Mouse (Mus musculus) splenic B cell, adult 2 months (primary cell): Measurements from ENCODE around the gene Osbp.

Experiments used
- DNase-seq: peaks from one replicate; pipeline ENCODE4 v3.0.0-alpha.2; 2011; ENCODE audit warnings: low read depth, low spot score
- H3K27me3 ChIP-seq: 2 replicates; pipeline ENCODE4 v1.6.1; 2012; ENCODE audit warnings: mild to moderate bottlenecking, low read length, moderate library complexity, mixed read lengths; ENCODE audit not compliant: control insufficient read depth, poor library complexity, insufficient read depth, severe bottlenecking
- H3K36me3 ChIP-seq: 2 replicates; pipeline ENCODE4 v1.6.1; 2012; ENCODE audit warnings: mild to moderate bottlenecking, low read length, moderate library complexity, mixed read lengths; ENCODE audit not compliant: control insufficient read depth, poor library complexity, insufficient read depth, severe bottlenecking

The Osbp gene

GRCm38 (mm10) chr19:12011560-12012556 lies 46.1 kb downstream of the Osbp start:
- Histone ChIP-seq H3K27me3 (no peaks in the 10 kb centered on the region), H3K36me3 (no peaks in the 10 kb centered on the region)
- DNase-seq = peak; percentile 95

- no peak for DNase-seq
- no peaks in the 10 kb centered on the region for H3K36me3 ChIP-seq
- H3K27me3 ChIP-seq = no peaks in the 10 kb centered on the region
Measured at GRCm38 (mm10) chr19:12012615-12013014, 46.9 kb downstream of the Osbp start.

GRCm38 (mm10) chr19:12013228-12013627 lies 47.5 kb downstream of the Osbp start:
- peak; percentile 84 for DNase-seq

GRCm38 (mm10) chr19:12015708-12016107 lies 50.0 kb downstream of the Osbp start:
- H3K36me3 ChIP-seq = no peaks in the 10 kb centered on the region
- peak; percentile 34 for DNase-seq
- H3K27me3 ChIP-seq = no peaks in the 10 kb centered on the region

More at GRCm38 (mm10) chr19:12013228-12013627, 47.5 kb downstream of the Osbp start:
- H3K36me3 ChIP-seq = no peaks in the 10 kb centered on the region
- no peaks in the 10 kb centered on the region for H3K27me3 ChIP-seq

GRCm38 (mm10) chr19:12016192-12016591 lies 50.5 kb downstream of the Osbp start:
- H3K36me3 ChIP-seq = no peaks in the 10 kb centered on the region
- H3K27me3 ChIP-seq = no peaks in the 10 kb centered on the region
- no peak for DNase-seq

DNA sequence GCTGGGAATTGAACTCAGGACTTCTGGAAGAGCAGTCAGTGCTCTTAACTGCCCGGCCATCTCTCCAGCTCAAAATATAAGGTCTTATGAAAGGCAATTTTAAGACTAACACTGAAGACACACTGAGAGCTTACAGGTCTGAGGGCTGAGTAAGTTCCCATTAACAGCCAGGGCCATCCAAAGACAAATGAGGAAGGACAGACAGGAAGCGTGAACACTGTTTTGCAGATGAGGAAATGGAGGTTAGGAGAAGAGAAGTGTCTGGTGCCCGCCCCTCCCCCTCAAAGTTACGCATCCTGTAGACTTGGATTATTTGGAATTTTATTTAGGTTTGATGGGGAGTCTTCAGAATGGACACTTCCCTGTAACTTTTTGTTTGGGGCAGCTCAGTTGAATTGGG lies 58.4 kb downstream of the Osbp start:
- Histone ChIP-seq H3K27me3 (no peaks in the 10 kb centered on the region), H3K36me3 (no peaks in the 10 kb centered on the region)
- no peak for DNase-seq

- DNase-seq = no peak
- no peaks in the 10 kb centered on the region for H3K27me3 ChIP-seq
- no peaks in the 10 kb centered on the region for H3K36me3 ChIP-seq
Measured at GRCm38 (mm10) chr19:12025333-12025732, 59.6 kb downstream of the Osbp start.

DNA sequence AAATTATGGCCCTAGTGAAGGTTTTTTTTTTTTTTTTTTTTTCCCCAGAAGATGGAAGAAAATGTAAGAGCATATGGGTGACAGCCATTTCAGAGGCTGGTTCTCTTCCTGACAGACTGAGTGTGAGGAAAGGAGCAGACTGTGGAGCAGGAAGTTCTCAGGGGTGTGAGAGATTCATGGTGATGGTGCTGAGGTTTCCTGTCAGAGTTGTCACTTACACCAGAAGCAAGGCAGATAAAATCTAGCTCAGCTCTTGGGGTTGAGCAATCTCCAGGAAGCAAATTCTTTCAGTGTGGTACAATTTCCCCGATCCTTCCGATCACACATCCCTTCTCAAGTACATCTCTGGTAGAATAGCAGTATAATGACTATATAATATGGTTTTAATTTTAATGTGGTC lies 60.9 kb downstream of the Osbp start:
- no peaks in the 10 kb centered on the region for H3K27me3 ChIP-seq
- DNase-seq = no peak
- no peaks in the 10 kb centered on the region for H3K36me3 ChIP-seq

- Histone ChIP-seq H3K27me3 (no peaks in the 10 kb centered on the region), H3K36me3 (no peaks in the 10 kb centered on the region)
- DNase-seq = no peak
Measured at GRCm38 (mm10) chr19:12037727-12038126, 72.0 kb downstream of the Osbp start.

GRCm38 (mm10) chr19:12041217-12041616 lies 75.5 kb downstream of the Osbp start, which contains the start of gene Olfr1423:
Gene Olfr1423 (minus strand): TSS chr19:12041317.
- Histone ChIP-seq H3K27me3 (no peaks in the 10 kb centered on the region), H3K36me3 (no peaks in the 10 kb centered on the region)
- no peak for DNase-seq

GRCm38 (mm10) chr19:12043163-12043562 lies 77.4 kb downstream of the Osbp start:
- no peaks in the 10 kb centered on the region for H3K36me3 ChIP-seq

More at GRCm38 (mm10) chr19:12043163-12043562, 77.4 kb downstream of the Osbp start:
- no peaks in the 10 kb centered on the region for H3K27me3 ChIP-seq
- DNase-seq = no peak
